16 mouse cellular contexts compared by ENCODE assay signal in genomic region chr8:107719656-107720055, GRCm38 (mm10).
DNase-seq lines count a peak whose midpoint lies in the region; ATAC-seq and TF ChIP-seq lines count a peak whose summit lies in the region.
"Had no signal": no experiment of that assay in that cellular context is flagged by ENCODE, and none has a peak within 500 bp of the region (broad histone marks: within the 10 kb centered on the region; RNA-seq: fewer than 3 reads in every experiment).

No protein-coding gene starts in this region.

- H3K4me2 ChIP-seq in liver, postnatal 0 days (ENCODE audit: low read depth, low read length), result no peak overlapping the region
- H3K4me2 ChIP-seq in liver, embryonic 11.5 days, result no peak overlapping the region
- H3K4me2 ChIP-seq: embryonic facial prominence, embryonic 12.5 days; forebrain, embryonic 12.5 days; heart, embryonic 11.5 days; hindbrain, embryonic 12.5 days had no signal

- no peak for TF ChIP-seq EP300 in liver, postnatal 0 days (IDR thresholded peaks at IDR 0.05; ENCODE audit: low read depth)

- TF ChIP-seq POLR2A in brain, embryonic 14.5 days (IDR thresholded peaks at IDR 0.05; ENCODE audit: borderline replicate concordance, extremely low read depth, insufficient read depth, insufficient read length, poor library complexity, severe bottlenecking), result no peak

- H3K9ac ChIP-seq in liver, postnatal 0 days (replicated peaks), result no peak overlapping the region
- H3K9ac ChIP-seq in liver, embryonic 11.5 days (ENCODE audit: low read depth, low read length), result no peak overlapping the region
- H3K9ac ChIP-seq: embryonic facial prominence, embryonic 12.5 days; forebrain, embryonic 12.5 days; hindbrain, embryonic 12.5 days had no signal

- WGBS in liver, postnatal 0 days (ENCODE audit: insufficient replicate concordance), result 56% methylated on average over 3 of the region's 3 CpGs
- 59% methylated on average over 3 of the region's 3 CpGs for WGBS in liver, embryonic 11.5 days

- peak; percentile 21 for TF ChIP-seq CTCF in gastrocnemius, adult 2 months (IDR thresholded peaks at IDR 0.05)
- TF ChIP-seq CTCF in liver, postnatal 0 days (IDR thresholded peaks at IDR 0.05; ENCODE audit: low read depth), result peak; percentile 24
- TF ChIP-seq CTCF in E14TG2a.4 (conservative IDR thresholded peaks at IDR 0.05; ENCODE audit: low read length), result peak; percentile 77
- TF ChIP-seq CTCF in brain, embryonic 14.5 days (IDR thresholded peaks at IDR 0.05; ENCODE audit: borderline replicate concordance, extremely low read depth, insufficient read depth, insufficient read length), result peak; percentile 18; the same call in 1 of the 2 replicates

- H3K4me3 ChIP-seq in gastrocnemius, adult 2 months, result no peak overlapping the region
- H3K4me3 ChIP-seq in liver, postnatal 0 days (ENCODE audit: low read depth, low read length), result no peak overlapping the region
- H3K4me3 ChIP-seq in liver, embryonic 11.5 days (ENCODE audit: low read depth, low read length), result no peak overlapping the region
- no peak overlapping the region for H3K4me3 ChIP-seq in E14TG2a.4 (replicated peaks; ENCODE audit: low read length)
- H3K4me3 ChIP-seq: embryonic facial prominence, embryonic 12.5 days; forebrain, embryonic 12.5 days; hindbrain, embryonic 12.5 days; myocyte had no signal

- no peak overlapping the region for H3K27ac ChIP-seq in gastrocnemius, adult 2 months
- H3K27ac ChIP-seq in liver, postnatal 0 days (ENCODE audit: low read depth), result no peak overlapping the region
- H3K27ac ChIP-seq in liver, embryonic 11.5 days (ENCODE audit: low read depth, low read length), result no peak overlapping the region
- H3K27ac ChIP-seq: embryonic facial prominence, embryonic 12.5 days; forebrain, embryonic 12.5 days; hindbrain, embryonic 12.5 days had no signal

- no peak for DNase-seq in gastrocnemius, adult 2 months
- no peak for DNase-seq in gastrocnemius, postnatal 36 days
- DNase-seq in liver, postnatal 0 days, result no peak
- no peak for DNase-seq in liver, embryonic 11.5 days (ENCODE audit: low spot score)
- DNase-seq in brain, embryonic 14.5 days (ENCODE audit: low read depth), result no peak
- no peak for DNase-seq in cerebellum, postnatal 4 days (ENCODE audit: low spot score in 2 of 2)
- DNase-seq in ovary, postnatal 36 days (ENCODE audit: low spot score), result no peak
- DNase-seq: B cell, adult 2 months; cerebellum, adult 9-11 months; right cerebral cortex, postnatal 25 days had no signal

- intact Hi-C loops in gastrocnemius, adult 2 months (cut with DNase I), result no loop called here
- intact Hi-C loops in gastrocnemius, postnatal 36 days (cut with DNase I), result no loop called here

- no peaks in the 10 kb centered on the region for H3K9me3 ChIP-seq in liver, postnatal 0 days (ENCODE audit: low read length)
- no peaks in the 10 kb centered on the region for H3K9me3 ChIP-seq in liver, embryonic 11.5 days (ENCODE audit: control insufficient read depth, low read length)
- no peaks in the 10 kb centered on the region for H3K9me3 ChIP-seq in E14TG2a.4 (ENCODE audit: low read length)
- H3K9me3 ChIP-seq: embryonic facial prominence, embryonic 12.5 days; forebrain, embryonic 12.5 days; hindbrain, embryonic 12.5 days had no signal

- H3K36me3 ChIP-seq in liver, postnatal 0 days (replicated peaks; ENCODE audit: insufficient read depth, low read length), result no peaks in the 10 kb centered on the region
- no peaks in the 10 kb centered on the region for H3K36me3 ChIP-seq in liver, embryonic 11.5 days (ENCODE audit: control insufficient read depth, insufficient read depth, low read length)
- no peaks in the 10 kb centered on the region for H3K36me3 ChIP-seq in E14TG2a.4 (ENCODE audit: insufficient read depth, low read length)
- H3K36me3 ChIP-seq: embryonic facial prominence, embryonic 12.5 days; forebrain, embryonic 12.5 days; hindbrain, embryonic 12.5 days had no signal

- no peak for ATAC-seq in liver, postnatal 0 days
- no peak for ATAC-seq in liver, embryonic 11.5 days (replicated peaks; ENCODE audit: low FRiP score)

- no peaks in the 10 kb centered on the region for H3K27me3 ChIP-seq in liver, postnatal 0 days (ENCODE audit: insufficient read depth, low read length)
- H3K27me3 ChIP-seq in liver, embryonic 11.5 days (replicated peaks; ENCODE audit: control insufficient read depth, insufficient read depth, low read length), result no peaks in the 10 kb centered on the region
- H3K27me3 ChIP-seq in E14TG2a.4 (ENCODE audit: insufficient read depth, low read length), result no peaks in the 10 kb centered on the region
- H3K27me3 ChIP-seq: embryonic facial prominence, embryonic 12.5 days; forebrain, embryonic 12.5 days; hindbrain, embryonic 12.5 days had no signal

- no peaks in the 10 kb centered on the region for H3K4me1 ChIP-seq in liver, postnatal 0 days (ENCODE audit: insufficient read depth)
- no peaks in the 10 kb centered on the region for H3K4me1 ChIP-seq in liver, embryonic 11.5 days (replicated peaks; ENCODE audit: control insufficient read depth, insufficient read depth, low read length)
- H3K4me1 ChIP-seq in E14TG2a.4 (replicated peaks; ENCODE audit: low read depth, low read length), result no peaks in the 10 kb centered on the region
- H3K4me1 ChIP-seq: embryonic facial prominence, embryonic 12.5 days; forebrain, embryonic 12.5 days; hindbrain, embryonic 12.5 days had no signal

Comparison
In these comparisons a context has a peak if more than half of its experiments do, and no peak if none do; other contexts are left out.
1. CTCF ChIP-seq: peak in every context shown above with its lines; median percentile 77 in E14TG2a.4; 24 in liver, postnatal 0 days; 21 in gastrocnemius, adult 2 months; 18 in brain, embryonic 14.5 days.